Mouse (Mus musculus): ENCODE data around the gene Fbxo47. TPM values are rescaled to one million over a fixed set of nuclear protein-coding genes. Genes with fewer than 3 reads are reported as not detected.

The Fbxo47 gene
- 0.85 to 1.9 TPM (median 1.3 TPM) in 4 replicates for total RNA-seq (2023)

GRCm38 (mm10) chr11:97883918-97884600, at the start of gene Fbxo47:
TSS of gene Fbxo47 (minus strand) at chr11:97884154.

DNA sequence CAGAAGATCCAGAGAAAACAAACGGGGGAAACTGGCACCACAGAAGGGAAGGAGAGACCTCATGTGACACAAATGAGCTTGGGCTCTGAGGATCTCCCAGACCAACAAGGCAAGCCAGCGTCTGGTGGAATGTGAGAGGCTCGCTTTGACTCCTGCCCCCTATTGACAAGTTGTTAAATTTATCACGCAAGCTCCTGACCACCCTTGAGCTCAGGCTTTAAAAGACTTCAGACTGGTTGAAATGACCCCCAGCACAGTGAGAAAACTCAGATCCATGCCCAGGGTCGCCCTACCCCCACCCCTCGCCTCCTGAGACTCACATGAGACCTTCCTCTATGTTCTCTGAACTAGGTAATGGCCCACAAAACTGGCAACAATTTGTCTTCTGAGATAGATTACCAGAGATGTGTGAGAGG, 43.4 kb downstream of the Fbxo47 start, which contains the start of gene B230217C12Rik:
Gene B230217C12Rik (plus strand): TSS at position 242 of the 416 bp plus-strand sequence.

Other genes with a start within 250 kb of the Fbxo47 start
- 167 to 190 TPM (median 180 TPM) in 4 replicates for gene Mllt6, start 220.7 kb downstream of the Fbxo47 start, total RNA-seq (2023)
- 38.5 to 56.3 TPM (median 49.8 TPM) in 4 replicates for gene Cisd3, start 198.3 kb downstream of the Fbxo47 start, total RNA-seq (2023)
- 0.24 to 1.0 TPM (median 0.76 TPM) in 3 of 4 replicates, not detected in the other for gene Pcgf2, start 183.7 kb downstream of the Fbxo47 start, total RNA-seq (2023)
- 103 to 111 TPM (median 110 TPM) in 4 replicates for gene Psmb3, start 180.8 kb downstream of the Fbxo47 start, total RNA-seq (2023)
- gene Pip4k2b, start 139.4 kb downstream of the Fbxo47 start, total RNA-seq (2023), result 55.7 to 60.9 TPM (median 58.7 TPM) in 4 replicates
- gene Cwc25, start 117.6 kb downstream of the Fbxo47 start, total RNA-seq (2023), result 58.6 to 64.5 TPM (median 61.7 TPM) in 4 replicates
- 1.4 to 2.1 TPM (median 1.7 TPM) in 3 of 4 replicates, not detected in the other for gene 1700001P01Rik, start 108.2 kb downstream of the Fbxo47 start, total RNA-seq (2023)
- 1,863 to 2,062 TPM (median 1,983 TPM) in 4 replicates for gene Rpl23, start 101.7 kb downstream of the Fbxo47 start, total RNA-seq (2023)
- gene Lasp1, start 85.2 kb downstream of the Fbxo47 start, total RNA-seq (2023), result 59.8 to 73.8 TPM (median 69.4 TPM) in 4 replicates
- gene B230217C12Rik, start 43.4 kb downstream of the Fbxo47 start, total RNA-seq (2023), result 0.43 to 0.63 TPM in 2 of 4 replicates, not detected in the others
- gene Plxdc1, start 102.3 kb upstream of the Fbxo47 start, total RNA-seq (2023), result 0.66 to 1.3 TPM (median 1.2 TPM) in 4 replicates
- gene Arl5c, start 112.0 kb upstream of the Fbxo47 start, total RNA-seq (2023), result 50.3 to 68.7 TPM (median 59.9 TPM) in 4 replicates
- 4.9 to 7.6 TPM (median 5.8 TPM) in 4 replicates for gene Cacnb1, start 138.9 kb upstream of the Fbxo47 start, total RNA-seq (2023)
- 1,902 to 2,000 TPM (median 1,953 TPM) in 4 replicates for gene Rpl19, start 142.6 kb upstream of the Fbxo47 start, total RNA-seq (2023)
- 31.3 to 36.4 TPM (median 33.4 TPM) in 4 replicates for gene Stac2, start 169.3 kb upstream of the Fbxo47 start, total RNA-seq (2023)

Data from B cell, adult 62 days (primary cell).